Mouse (Mus musculus) spleen, adult 2 months (tissue): ENCODE data around the gene Ano7. TPM values are rescaled to one million over a fixed set of nuclear protein-coding genes. Genes with fewer than 3 reads are reported as not detected.

Experiments used
- DNase-seq, 2 experiments: peaks; one replicate each; pipeline versions ENCODE4 v3.0.0 to v3.0.0-alpha.2; 2012 to 2021; ENCODE audit warnings: low spot score in 2 of 2, low read depth in 1 of 2
- H3K27ac ChIP-seq: fragments of 200-500 bp; 2 replicates; pipeline ENCODE4 v1.5.1; 2012; ENCODE audit warnings: low read length, inconsistent platforms; ENCODE audit not compliant: insufficient read depth
- H3K27me3 ChIP-seq: fragments of 200-500 bp; 2 replicates; pipeline ENCODE4 v1.6.1; 2012; ENCODE audit warnings: mild to moderate bottlenecking, moderate library complexity, low read length, inconsistent platforms; ENCODE audit not compliant: control insufficient read depth, insufficient read depth
- H3K36me3 ChIP-seq: fragments of 200-500 bp; 2 replicates; pipeline ENCODE4 v1.6.1; 2012; ENCODE audit warnings: mild to moderate bottlenecking, low read length, inconsistent platforms; ENCODE audit not compliant: control insufficient read depth, insufficient read depth
- H3K4me1 ChIP-seq: fragments of 200-500 bp; 2 replicates; pipeline ENCODE4 v1.6.1; 2011; ENCODE audit warnings: inconsistent platforms; ENCODE audit not compliant: control insufficient read depth, insufficient read depth, insufficient read length
- H3K4me3 ChIP-seq: fragments of 200-500 bp; 2 replicates; pipeline ENCODE4 v1.5.1; 2011; ENCODE audit warnings: mild to moderate bottlenecking, inconsistent platforms; ENCODE audit not compliant: insufficient read depth, insufficient read length; ENCODE audit errors: extremely low read depth
- CTCF ChIP-seq: fragments of 200-500 bp; IDR thresholded peaks from 2 replicates; pipeline ENCODE4 v1.5.1; 2011; ENCODE audit warnings: mild to moderate bottlenecking, inconsistent platforms; ENCODE audit not compliant: insufficient read depth, insufficient read length, insufficient replicate concordance; ENCODE audit errors: extremely low read depth
- POLR2A ChIP-seq: fragments of 200-500 bp; IDR thresholded peaks from 2 replicates; pipeline ENCODE4 v1.6.1; 2011; ENCODE audit warnings: low read depth, low read length, inconsistent platforms
- WGBS: fragments of 180-500 bp; shearing (Covaris S2); methylation state at CpG from one replicate; pipeline ENCODE4 v1.1.7; 2018; 5-methylcytosine and 5-hydroxymethylcytosine counted together
- polyA plus RNA-seq: library from polyadenylated mRNA; depleted of rRNA; stranded (reverse); fragments of >200 nt; gene quantifications from 2 replicates; pipeline ENCODE4 v1.2.3, GENCODE M21; 2012

The Ano7 gene
- polyA plus RNA-seq, 1 experiment: 0.85 TPM

- no peaks in the 10 kb centered on the region for H3K4me1 ChIP-seq
- 91% methylated on average over 4 of the region's 4 CpGs for WGBS
- H3K27me3 ChIP-seq: no peaks in the 10 kb centered on the region
- TF ChIP-seq POLR2A (no peak), CTCF (no peak)
- no peak overlapping the region for H3K27ac ChIP-seq
- peaks cover 22% of the 10 kb centered on the region for H3K36me3 ChIP-seq
- no peak overlapping the region for H3K4me3 ChIP-seq
- DNase-seq: no peak
Measured at GRCm38 (mm10) chr1:93349701-93350100, 24.0 kb upstream of the Ano7 start.

GRCm38 (mm10) chr1:93352724-93353123 is 21.0 kb upstream of the Ano7 start:
- Histone ChIP-seq H3K4me3 (no peak overlapping the region), H3K27ac (no peak overlapping the region), H3K4me1 (no peaks in the 10 kb centered on the region), H3K27me3 (no peaks in the 10 kb centered on the region), H3K36me3 (peaks cover 32% of the 10 kb centered on the region)
- no peak for DNase-seq
- WGBS: 94% methylated on average over 2 of the region's 2 CpGs
- TF ChIP-seq CTCF: no peak
- no peak for TF ChIP-seq POLR2A

GRCm38 (mm10) chr1:93362661-93363060 is 11.1 kb upstream of the Ano7 start:
- TF ChIP-seq POLR2A (no peak), CTCF (no peak)
- Histone ChIP-seq H3K27ac (no peak overlapping the region), H3K36me3 (peaks cover 34% of the 10 kb centered on the region), H3K27me3 (no peaks in the 10 kb centered on the region), H3K4me1 (no peaks in the 10 kb centered on the region), H3K4me3 (no peak overlapping the region)
- no peak for DNase-seq
- WGBS: 87% methylated on average over 4 of the region's 4 CpGs

GRCm38 (mm10) chr1:93365641-93366040 is 8.1 kb upstream of the Ano7 start:
- Histone ChIP-seq H3K4me3 (no peak overlapping the region), H3K4me1 (no peaks in the 10 kb centered on the region), H3K36me3 (peaks cover 23% of the 10 kb centered on the region), H3K27ac (no peak overlapping the region), H3K27me3 (no peaks in the 10 kb centered on the region)
- no peak for DNase-seq
- 76% methylated on average over 6 of the region's 6 CpGs for WGBS
- TF ChIP-seq CTCF (no peak), POLR2A (no peak)

- Histone ChIP-seq H3K27ac (no peak overlapping the region), H3K4me3 (no peak overlapping the region), H3K36me3 (no peaks in the 10 kb centered on the region), H3K4me1 (no peaks in the 10 kb centered on the region), H3K27me3 (no peaks in the 10 kb centered on the region)
- WGBS: 61% methylated on average over 5 of the region's 5 CpGs
- no peak for TF ChIP-seq POLR2A
- TF ChIP-seq CTCF: no peak
- no peak for DNase-seq
Measured at GRCm38 (mm10) chr1:93377307-93377706, 3.6 kb downstream of the Ano7 start.

- no peaks in the 10 kb centered on the region for H3K4me1 ChIP-seq
- WGBS: 85% methylated on average over 5 of the region's 5 CpGs
- no peak for TF ChIP-seq POLR2A
- TF ChIP-seq CTCF: no peak
- H3K4me3 ChIP-seq: no peak overlapping the region
- H3K36me3 ChIP-seq: no peaks in the 10 kb centered on the region
- H3K27me3 ChIP-seq: no peaks in the 10 kb centered on the region
- no peak overlapping the region for H3K27ac ChIP-seq
- DNase-seq: no peak
Measured at GRCm38 (mm10) chr1:93379117-93379516, 5.4 kb downstream of the Ano7 start.

GRCm38 (mm10) chr1:93387198-93387597 is 13.5 kb downstream of the Ano7 start:
- no peak overlapping the region for H3K27ac ChIP-seq
- TF ChIP-seq CTCF: no peak
- TF ChIP-seq POLR2A: no peak
- WGBS: 56% methylated on average over 2 of the region's 2 CpGs
- H3K36me3 ChIP-seq: no peaks in the 10 kb centered on the region
- H3K27me3 ChIP-seq: no peaks in the 10 kb centered on the region
- no peak overlapping the region for H3K4me3 ChIP-seq
- DNase-seq: no peak
- H3K4me1 ChIP-seq: no peaks in the 10 kb centered on the region
